Mouse (Mus musculus): ENCODE measurements around the gene Olfr319. TPM values are rescaled to one million over a fixed set of nuclear protein-coding genes. Genes with fewer than 3 reads are reported as not detected.
"Not testable (repeated sequence)": the region's sequence is repeated elsewhere in the genome, so short reads cannot be mapped to it uniquely, and the experiment has no call there.

Gene Olfr319
- polyA plus RNA-seq, 1 experiment from 2014 or later: not detected

DNA sequence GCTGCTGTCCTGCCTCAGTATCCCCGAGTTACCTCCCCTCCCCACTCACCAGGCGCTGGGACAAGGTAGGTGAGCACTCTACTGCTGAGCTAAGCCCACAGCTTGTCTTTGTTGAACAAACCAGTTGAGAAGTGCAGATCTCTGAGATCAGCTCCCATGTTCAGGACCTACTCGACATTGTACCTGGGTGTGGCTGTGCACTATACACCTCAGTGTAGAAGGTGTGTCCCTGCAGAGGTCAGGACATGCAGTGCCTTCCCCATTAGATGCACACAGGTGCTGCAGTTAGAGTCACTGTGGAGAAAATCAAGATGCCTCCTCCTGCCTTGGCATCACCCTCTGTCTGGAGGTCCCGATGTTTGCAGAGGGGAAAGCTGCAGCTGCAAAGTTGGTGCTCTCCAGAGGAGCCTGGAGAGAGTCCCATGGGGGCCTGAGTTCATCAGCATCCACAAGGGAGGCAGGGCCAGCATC, 39.9 kb downstream of the Olfr319 start, which contains the start of gene Olfr317:
TSS of gene Olfr317 (minus strand) at position 421 of the 471 bp plus-strand sequence.
- WGBS: 58% methylated on average over 4 of the region's 4 CpGs

DNA sequence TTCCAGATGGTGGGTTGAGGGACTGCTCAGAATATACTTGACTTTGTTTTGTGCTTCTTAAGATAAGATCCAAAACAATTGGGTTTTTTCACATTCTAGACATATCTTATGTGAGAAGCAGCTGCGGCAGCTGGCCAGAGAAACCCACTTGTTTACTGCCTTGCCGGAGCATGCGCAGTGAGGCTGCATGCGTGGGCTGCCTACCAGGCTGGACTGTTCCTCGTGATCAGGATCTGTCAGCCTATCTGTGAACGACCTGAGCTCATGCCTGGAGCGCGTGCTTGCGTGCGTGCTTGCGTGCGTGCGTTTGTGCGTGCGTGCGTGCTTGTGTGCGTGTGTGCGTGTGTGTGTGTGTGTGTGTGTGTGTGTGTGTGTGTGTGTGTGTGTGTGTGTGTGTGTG, 52.1 kb downstream of the Olfr319 start:
- H3K9me3 ChIP-seq; H3K27ac ChIP-seq; H3K4me3 ChIP-seq (replicated peaks); ATAC-seq (ENCODE audit: insufficient read depth, low FRiP score, low read depth); H3K36me3 ChIP-seq; H3K27me3 ChIP-seq (replicated peaks); H3K4me1 ChIP-seq; H3K9ac ChIP-seq; H3K4me2 ChIP-seq: not testable (repeated sequence)
- 75% methylated on average over 18 of the region's 18 CpGs for WGBS

More for the DNA sequence above, 39.9 kb downstream of the Olfr319 start, which contains the start of gene Olfr317:
- Histone ChIP-seq H3K9me3 (no peaks in the 10 kb centered on the region), H3K4me3 (replicated peaks) (no peak within 1 kb of the TSS), H3K4me2 (no peak within 1 kb of the TSS), H3K36me3 (no peaks in the 10 kb centered on the region), H3K27ac (no peak within 1 kb of the TSS), H3K4me1 (no peaks in the 10 kb centered on the region), H3K9ac (no peak within 1 kb of the TSS), H3K27me3 (replicated peaks) (no peaks in the 10 kb centered on the region)
- ATAC-seq (ENCODE audit: insufficient read depth, low FRiP score, low read depth): no peak

DNA sequence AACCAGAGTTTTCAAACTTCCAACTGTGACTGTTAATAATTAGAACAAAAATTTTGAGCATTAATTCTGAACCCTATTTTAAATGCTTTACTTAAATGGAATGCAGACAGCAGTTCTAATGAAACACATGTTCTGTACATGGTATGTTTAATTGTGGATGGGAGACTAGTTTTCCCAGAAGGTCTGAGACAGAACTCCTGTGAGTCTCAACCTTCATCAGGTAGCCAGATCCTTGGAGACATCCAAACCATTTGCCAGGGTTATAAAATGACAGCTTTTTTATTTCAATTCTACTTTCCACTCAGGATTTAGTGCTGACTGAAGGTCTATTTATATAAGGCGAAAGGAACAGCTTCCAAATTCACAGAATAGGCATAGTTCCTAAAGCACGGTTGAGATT, 53.5 kb downstream of the Olfr319 start, which contains the start of gene Olfr316:
TSS of gene Olfr316 (plus strand) at position 301 of the 400 bp plus-strand sequence.
- Histone ChIP-seq H3K9me3 (no peaks in the 10 kb centered on the region), H3K27ac (no peak within 1 kb of the TSS)

More for the DNA sequence above, 53.5 kb downstream of the Olfr319 start, which contains the start of gene Olfr316:
- H3K4me1 ChIP-seq: no peaks in the 10 kb centered on the region
- no peak within 1 kb of the TSS for H3K4me3 ChIP-seq (replicated peaks)
- H3K4me2 ChIP-seq: no peak within 1 kb of the TSS
- 61% methylated on average over 2 of the region's 2 CpGs for WGBS
- H3K9ac ChIP-seq: no peak within 1 kb of the TSS
- no peaks in the 10 kb centered on the region for H3K27me3 ChIP-seq (replicated peaks)
- ATAC-seq (ENCODE audit: insufficient read depth, low FRiP score, low read depth): no peak
- H3K36me3 ChIP-seq: no peaks in the 10 kb centered on the region

Other genes starting within 250 kb of the Olfr319 start
- not detected in 2 replicates for gene Lypd9, start 246.2 kb upstream of the Olfr319 start, polyA plus RNA-seq (2015; fragmentation: Nextera tagmentation; extraction: Ambion mirVana)
- not detected in 2 replicates for gene Olfr30, start 236.9 kb upstream of the Olfr319 start, polyA plus RNA-seq (2015; fragmentation: Nextera tagmentation; extraction: Ambion mirVana)
- gene Olfr332, start 206.6 kb upstream of the Olfr319 start, polyA plus RNA-seq (2015; fragmentation: Nextera tagmentation; extraction: Ambion mirVana): not detected in 2 replicates
- not detected in 2 replicates for gene Olfr331, start 196.6 kb upstream of the Olfr319 start, polyA plus RNA-seq (2015; fragmentation: Nextera tagmentation; extraction: Ambion mirVana)
- not detected in 2 replicates for gene Olfr330, start 164.3 kb upstream of the Olfr319 start, polyA plus RNA-seq (2015; fragmentation: Nextera tagmentation; extraction: Ambion mirVana)
- gene Olfr329-ps, start 152.7 kb upstream of the Olfr319 start, polyA plus RNA-seq (2015; fragmentation: Nextera tagmentation; extraction: Ambion mirVana): not detected in 2 replicates
- gene Olfr328, start 143.5 kb upstream of the Olfr319 start, polyA plus RNA-seq (2015; fragmentation: Nextera tagmentation; extraction: Ambion mirVana): 0.06 TPM in 1 of 2 replicates, not detected in the other
- not detected in 2 replicates for gene Olfr224, start 128.6 kb upstream of the Olfr319 start, polyA plus RNA-seq (2015; fragmentation: Nextera tagmentation; extraction: Ambion mirVana)
- gene Olfr325, start 121.4 kb upstream of the Olfr319 start, polyA plus RNA-seq (2015; fragmentation: Nextera tagmentation; extraction: Ambion mirVana): not detected in 2 replicates
- not detected in 2 replicates for gene Olfr324, start 104.0 kb upstream of the Olfr319 start, polyA plus RNA-seq (2015; fragmentation: Nextera tagmentation; extraction: Ambion mirVana)
- 0.84 and 2.3 TPM in 2 replicates for gene 2210407C18Rik, start 83.1 kb upstream of the Olfr319 start, polyA plus RNA-seq (2015; fragmentation: Nextera tagmentation; extraction: Ambion mirVana)
- not detected in 2 replicates for gene Olfr323, start 68.7 kb upstream of the Olfr319 start, polyA plus RNA-seq (2015; fragmentation: Nextera tagmentation; extraction: Ambion mirVana)
- 0.45 and 1.2 TPM in 2 replicates for gene Trim58, start 58.7 kb upstream of the Olfr319 start, polyA plus RNA-seq (2015; fragmentation: Nextera tagmentation; extraction: Ambion mirVana)
- not detected in 2 replicates for gene Olfr322, start 40.4 kb upstream of the Olfr319 start, polyA plus RNA-seq (2015; fragmentation: Nextera tagmentation; extraction: Ambion mirVana)
- gene Olfr320, start 18.1 kb upstream of the Olfr319 start, polyA plus RNA-seq (2015; fragmentation: Nextera tagmentation; extraction: Ambion mirVana): not detected in 2 replicates
- not detected in 2 replicates for gene Olfr318, start 24.9 kb downstream of the Olfr319 start, polyA plus RNA-seq (2015; fragmentation: Nextera tagmentation; extraction: Ambion mirVana)
- gene Olfr317, start 40.0 kb downstream of the Olfr319 start, polyA plus RNA-seq (2015; fragmentation: Nextera tagmentation; extraction: Ambion mirVana): not detected in 2 replicates
- gene Olfr316, start 53.6 kb downstream of the Olfr319 start, polyA plus RNA-seq (2015; fragmentation: Nextera tagmentation; extraction: Ambion mirVana): not detected in 2 replicates
- gene Olfr315, start 74.0 kb downstream of the Olfr319 start, polyA plus RNA-seq (2015; fragmentation: Nextera tagmentation; extraction: Ambion mirVana): not detected in 2 replicates
- gene Olfr314, start 83.8 kb downstream of the Olfr319 start, polyA plus RNA-seq (2015; fragmentation: Nextera tagmentation; extraction: Ambion mirVana): not detected in 2 replicates
- 9.6 and 14.0 TPM in 2 replicates for gene Fam183b, start 102.8 kb downstream of the Olfr319 start, polyA plus RNA-seq (2015; fragmentation: Nextera tagmentation; extraction: Ambion mirVana)
- not detected in 2 replicates for gene Olfr313, start 115.8 kb downstream of the Olfr319 start, polyA plus RNA-seq (2015; fragmentation: Nextera tagmentation; extraction: Ambion mirVana)
- gene Olfr312, start 130.1 kb downstream of the Olfr319 start, polyA plus RNA-seq (2015; fragmentation: Nextera tagmentation; extraction: Ambion mirVana): not detected in 2 replicates
- not detected in 2 replicates for gene Olfr311, start 140.1 kb downstream of the Olfr319 start, polyA plus RNA-seq (2015; fragmentation: Nextera tagmentation; extraction: Ambion mirVana)
- 8.2 and 8.5 TPM in 2 replicates for gene Gm12258, start 148.0 kb downstream of the Olfr319 start, polyA plus RNA-seq (2015; fragmentation: Nextera tagmentation; extraction: Ambion mirVana)
- gene 2810021J22Rik, start 168.1 kb downstream of the Olfr319 start, polyA plus RNA-seq (2015; fragmentation: Nextera tagmentation; extraction: Ambion mirVana): 6.7 and 6.8 TPM in 2 replicates
- gene Zfp39, start 205.1 kb downstream of the Olfr319 start, polyA plus RNA-seq (2015; fragmentation: Nextera tagmentation; extraction: Ambion mirVana): 4.6 and 5.6 TPM in 2 replicates
- gene Btnl10, start 218.7 kb downstream of the Olfr319 start, polyA plus RNA-seq (2015; fragmentation: Nextera tagmentation; extraction: Ambion mirVana): 0.59 and 0.95 TPM in 2 replicates
- gene Rnf187, start 239.8 kb downstream of the Olfr319 start, polyA plus RNA-seq (2015; fragmentation: Nextera tagmentation; extraction: Ambion mirVana): 229 and 235 TPM in 2 replicates
- gene Hist3h2ba, start 249.8 kb downstream of the Olfr319 start, polyA plus RNA-seq (2015; fragmentation: Nextera tagmentation; extraction: Ambion mirVana): 42.0 and 45.8 TPM in 2 replicates